Mouse (Mus musculus) stomach, embryonic 14.5 days (tissue): ENCODE measurements around the gene C8a. TPM values are rescaled to one million over a fixed set of nuclear protein-coding genes. Genes with fewer than 3 reads are reported as not detected.

Experiments used
- ATAC-seq: fragments of 200-750 bp; cut with Nextera tagmentation; 2 replicates; pipeline ENCODE4 v1.8.0; 2017; ENCODE audit warnings: low read depth, moderate TSS enrichment; ENCODE audit not compliant: insufficient number of reproducible peaks, insufficient read depth, low FRiP score
- H3K27ac ChIP-seq: fragments of 300-500 bp; sonication (generic); 2 replicates; pipeline ENCODE4 v1.5.1; 2014; ENCODE audit warnings: mild to moderate bottlenecking, low read length, moderate library complexity, mixed read lengths
- H3K27me3 ChIP-seq: fragments of 300-500 bp; sonication (generic); 2 replicates; pipeline ENCODE4 v1.6.1; 2014; ENCODE audit warnings: low read length, control low read depth, mixed read lengths; ENCODE audit not compliant: control insufficient read depth, insufficient read depth
- H3K36me3 ChIP-seq: fragments of 300-500 bp; sonication (generic); 2 replicates; pipeline ENCODE4 v1.6.1; 2014; ENCODE audit warnings: mild to moderate bottlenecking, control low read depth, low read length, moderate library complexity, mixed read lengths; ENCODE audit not compliant: control insufficient read depth, insufficient read depth
- H3K4me1 ChIP-seq: fragments of 300-500 bp; sonication (generic); 2 replicates; pipeline ENCODE4 v1.6.1; 2014; ENCODE audit warnings: low read length, control low read depth, mixed read lengths; ENCODE audit not compliant: control insufficient read depth, insufficient read depth
- H3K4me2 ChIP-seq: fragments of 300-500 bp; sonication (generic); replicated peaks from 2 replicates; pipeline ENCODE4 v1.6.1; 2014; ENCODE audit warnings: low read depth, low read length, control low read depth
- H3K4me3 ChIP-seq: fragments of 300-500 bp; sonication (generic); 2 replicates; pipeline ENCODE4 v1.5.1; 2014; ENCODE audit warnings: low read depth, low read length, control low read depth
- H3K9ac ChIP-seq: fragments of 300-500 bp; sonication (generic); replicated peaks from 2 replicates; pipeline ENCODE4 v1.6.1; 2014; ENCODE audit warnings: low read depth, mild to moderate bottlenecking, control low read depth, low read length, moderate library complexity, mixed read lengths
- H3K9me3 ChIP-seq: fragments of 300-500 bp; sonication (generic); 2 replicates; pipeline ENCODE4 v1.6.1; 2016; ENCODE audit warnings: low read depth, low read length, control low read depth; ENCODE audit not compliant: control insufficient read depth
- WGBS: fragments of 180-500 bp; shearing (Covaris S2); extraction: QIAGEN DNeasy Blood & Tissue Kit; methylation state at CpG from one replicate; pipeline ENCODE4 v1.1.7; 2014; 5-methylcytosine and 5-hydroxymethylcytosine counted together
- polyA plus RNA-seq: library from polyadenylated mRNA; unstranded; fragments of >200 nt; fragmentation: Nextera tagmentation; extraction: Ambion mirVana; gene quantifications from 2 replicates; pipeline ENCODE4 v1.2.1, GENCODE M21; 2014

C8a gene
- polyA plus RNA-seq, 1 experiment from 2014 or later, result not detected

DNA sequence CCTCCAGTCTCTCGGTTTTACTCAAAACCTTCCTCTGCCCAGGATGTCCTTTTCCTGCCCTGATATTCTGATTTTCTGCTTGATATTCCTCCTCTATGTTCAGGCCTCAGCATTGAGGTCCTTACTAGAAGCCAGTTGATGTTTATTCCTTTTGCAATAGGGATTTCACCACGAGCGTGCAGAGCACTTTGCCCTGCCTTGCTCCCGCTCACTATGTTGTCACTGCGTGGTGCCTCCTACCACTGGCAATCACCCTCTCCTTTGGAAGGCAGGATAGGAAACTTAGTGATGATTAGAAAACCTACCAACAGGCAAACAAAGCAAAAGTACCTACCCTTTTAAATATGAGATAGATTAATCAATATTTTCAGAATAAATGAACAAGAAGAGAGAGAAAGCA, 96.7 kb downstream of the C8a start:
- H3K9me3 ChIP-seq, result no peaks in the 10 kb centered on the region
- H3K27ac ChIP-seq, result no peak overlapping the region
- H3K9ac ChIP-seq, result no peak overlapping the region
- H3K27me3 ChIP-seq, result no peaks in the 10 kb centered on the region
- no peak for ATAC-seq
- H3K4me2 ChIP-seq, result no peak overlapping the region
- H3K4me3 ChIP-seq, result no peak overlapping the region
- no peaks in the 10 kb centered on the region for H3K36me3 ChIP-seq
- no peaks in the 10 kb centered on the region for H3K4me1 ChIP-seq
- WGBS, result 84% methylated on average over 5 of the region's 5 CpGs

GRCm38 (mm10) chr4:104775601-104776000, 100.6 kb downstream of the C8a start:
- Histone ChIP-seq H3K9ac (no peak overlapping the region), H3K4me3 (no peak overlapping the region), H3K27ac (no peak overlapping the region), H3K27me3 (no peaks in the 10 kb centered on the region), H3K9me3 (no peaks in the 10 kb centered on the region), H3K4me1 (no peaks in the 10 kb centered on the region), H3K4me2 (no peak overlapping the region), H3K36me3 (no peaks in the 10 kb centered on the region)
- 71% methylated on average over 3 of the region's 3 CpGs for WGBS
- no peak for ATAC-seq

DNA sequence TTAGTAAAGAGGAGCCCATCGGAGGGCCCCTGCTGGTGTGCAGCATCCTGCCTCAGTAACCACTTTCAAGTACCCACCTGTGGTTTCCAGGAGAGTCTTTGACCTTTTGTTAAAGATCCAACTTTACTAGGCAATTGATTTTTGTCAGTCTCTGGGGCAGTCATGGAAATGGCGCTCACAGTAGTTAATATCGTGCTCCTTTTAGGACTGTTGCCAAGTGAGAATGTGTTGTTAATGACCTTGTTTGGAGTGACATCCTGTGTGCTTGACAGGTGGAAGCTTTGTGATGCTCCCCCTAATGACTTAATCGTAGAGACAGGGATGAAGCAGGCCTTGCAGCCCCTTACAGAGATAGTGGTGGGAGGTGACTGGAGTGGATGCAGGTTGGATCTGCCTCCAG, 105.9 kb downstream of the C8a start:
- H3K9ac ChIP-seq, result no peak overlapping the region
- no peak overlapping the region for H3K4me2 ChIP-seq
- H3K4me1 ChIP-seq, result no peaks in the 10 kb centered on the region
- no peaks in the 10 kb centered on the region for H3K9me3 ChIP-seq
- no peaks in the 10 kb centered on the region for H3K27me3 ChIP-seq
- no peak overlapping the region for H3K27ac ChIP-seq
- ATAC-seq, result no peak
- H3K4me3 ChIP-seq, result no peak overlapping the region
- H3K36me3 ChIP-seq, result no peaks in the 10 kb centered on the region
- 55% methylated on average over 4 of the region's 4 CpGs for WGBS

- no peak overlapping the region for H3K4me2 ChIP-seq
- H3K9ac ChIP-seq, result no peak overlapping the region
- no peaks in the 10 kb centered on the region for H3K36me3 ChIP-seq
- H3K9me3 ChIP-seq, result no peaks in the 10 kb centered on the region
- H3K27ac ChIP-seq, result no peak overlapping the region
- no peaks in the 10 kb centered on the region for H3K4me1 ChIP-seq
- H3K27me3 ChIP-seq, result no peaks in the 10 kb centered on the region
- 84% methylated on average over 8 of the region's 8 CpGs for WGBS
- ATAC-seq, result no peak
- H3K4me3 ChIP-seq, result no peak overlapping the region
Observed at GRCm38 (mm10) chr4:104769602-104770001, 106.6 kb downstream of the C8a start.

DNA sequence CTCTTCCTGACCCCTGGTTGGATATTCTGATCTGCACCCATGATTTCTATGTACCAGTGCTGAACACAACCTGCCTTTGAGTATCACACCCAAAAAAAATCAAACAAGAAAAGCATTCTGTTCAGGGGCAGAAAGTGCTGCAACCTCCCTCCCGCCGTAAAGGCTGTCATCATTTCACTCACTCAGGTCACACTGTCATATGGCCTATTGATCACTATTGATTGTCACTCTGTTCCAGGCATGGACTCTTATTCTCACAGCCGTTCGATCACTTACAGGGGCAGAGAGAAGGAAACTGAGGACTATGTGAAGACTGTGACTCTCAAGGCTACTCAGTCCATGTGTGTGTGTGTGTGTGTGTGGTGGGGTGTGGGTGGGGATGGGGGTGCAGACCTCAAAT, 108.0 kb downstream of the C8a start:
- Histone ChIP-seq H3K36me3 (no peaks in the 10 kb centered on the region), H3K4me3 (no peak overlapping the region), H3K27me3 (no peaks in the 10 kb centered on the region), H3K9me3 (no peaks in the 10 kb centered on the region), H3K27ac (no peak overlapping the region), H3K4me1 (no peaks in the 10 kb centered on the region), H3K9ac (no peak overlapping the region), H3K4me2 (no peak overlapping the region)
- WGBS, result 70% methylated on average over 4 of the region's 4 CpGs
- ATAC-seq, result no peak

DNA sequence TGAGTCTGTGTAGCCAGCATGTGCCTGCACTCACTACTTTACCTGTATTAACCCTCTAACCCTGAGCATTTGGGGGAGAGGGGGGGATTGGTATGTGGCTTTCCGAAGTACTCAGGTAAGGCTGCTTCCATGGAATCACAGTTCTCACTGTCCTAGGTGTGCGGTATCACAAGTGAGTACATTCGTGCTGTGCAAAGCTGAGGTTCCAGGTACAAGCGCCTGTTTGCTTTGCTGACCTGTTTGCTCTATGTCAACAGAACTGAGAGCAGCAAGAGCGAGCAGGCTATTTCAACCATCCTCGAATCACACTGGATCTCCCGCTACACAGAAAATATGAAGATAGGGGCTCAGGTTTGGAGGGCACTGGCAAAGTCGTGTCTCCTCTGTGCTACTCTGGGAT, 110.1 kb downstream of the C8a start, which contains the start of gene C8b:
Gene C8b (plus strand): TSS at position 253 of the 400 bp plus-strand sequence.
- H3K4me2 ChIP-seq, result no peak within 1 kb of the TSS
- H3K9ac ChIP-seq, result no peak within 1 kb of the TSS
- H3K36me3 ChIP-seq, result no peaks in the 10 kb centered on the region
- no peak within 1 kb of the TSS for H3K27ac ChIP-seq
- ATAC-seq, result no peak
- no peaks in the 10 kb centered on the region for H3K27me3 ChIP-seq
- no peaks in the 10 kb centered on the region for H3K9me3 ChIP-seq
- H3K4me1 ChIP-seq, result no peaks in the 10 kb centered on the region
- WGBS, result 73% methylated on average over 8 of the region's 8 CpGs
- no peak within 1 kb of the TSS for H3K4me3 ChIP-seq

Other genes with a start within 250 kb of the C8a start
- not detected in 2 replicates for gene C8b, start 110.1 kb downstream of the C8a start, polyA plus RNA-seq
- gene Gm17662, start 19.1 kb downstream of the C8a start, polyA plus RNA-seq, result not detected in 2 replicates
- not detected in 2 replicates for gene Fyb2, start 37.1 kb upstream of the C8a start, polyA plus RNA-seq
- 1.8 and 2.2 TPM in 2 replicates for gene Prkaa2, start 233.5 kb upstream of the C8a start, polyA plus RNA-seq